Mouse (Mus musculus): ENCODE data around the gene Usp20. TPM values are rescaled to one million over a fixed set of nuclear protein-coding genes. Genes with fewer than 3 reads are reported as not detected.

The Usp20 gene
- total RNA-seq, 1 experiment from 2014 or later: 5.7 TPM

DNA sequence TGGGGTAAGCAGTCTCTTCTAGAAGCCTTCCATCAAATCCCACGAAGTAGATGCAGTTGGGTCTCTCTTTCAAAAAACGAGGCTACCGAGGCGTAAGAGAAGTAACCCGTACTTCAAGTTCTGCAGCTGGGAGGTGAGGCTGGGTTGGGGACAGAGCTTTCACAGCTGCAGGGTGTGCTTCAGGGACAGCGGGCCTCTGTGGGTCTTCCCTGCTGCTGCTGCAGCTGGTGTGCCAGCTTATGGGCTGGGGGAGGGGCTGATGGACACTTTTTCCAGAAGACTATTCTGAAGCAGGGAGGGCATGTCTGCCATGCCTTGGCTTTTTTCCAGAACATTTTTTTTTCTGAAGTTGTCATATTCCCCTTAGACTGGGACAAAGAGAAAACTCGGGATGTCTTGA, 945 bp downstream of the Usp20 start:
- no peak for ATAC-seq (replicated peaks; ENCODE audit: low read depth, poor library complexity, severe bottlenecking)

GRCm38 (mm10) chr2:30985111-30986020, 3.3 kb downstream of the Usp20 start:
- no peak for ATAC-seq (replicated peaks; ENCODE audit: low read depth, poor library complexity, severe bottlenecking)

GRCm38 (mm10) chr2:30990221-30990620, 8.1 kb downstream of the Usp20 start:
- ATAC-seq (replicated peaks; ENCODE audit: low read depth, poor library complexity, severe bottlenecking): no peak

DNA sequence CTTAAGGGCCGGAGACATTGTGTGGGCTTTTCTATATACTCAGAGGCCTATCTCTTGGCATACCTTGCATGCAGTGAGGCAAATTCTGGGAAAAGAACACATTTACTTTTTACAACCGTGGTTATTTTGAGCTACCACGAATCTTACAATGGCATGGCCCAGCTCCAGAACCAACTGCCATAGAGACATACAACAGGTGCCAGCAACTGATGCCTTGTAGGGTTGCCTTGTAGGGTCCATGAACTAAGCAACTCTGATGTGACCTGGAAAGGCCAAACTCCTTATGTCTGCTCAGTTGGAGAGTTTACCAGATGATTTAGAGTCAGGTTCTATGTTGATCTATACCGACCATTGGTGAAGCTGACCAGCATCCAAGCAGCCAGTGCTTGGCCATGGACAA, 12.8 kb downstream of the Usp20 start:
- no peak for ATAC-seq (replicated peaks; ENCODE audit: low read depth, poor library complexity, severe bottlenecking)

DNA sequence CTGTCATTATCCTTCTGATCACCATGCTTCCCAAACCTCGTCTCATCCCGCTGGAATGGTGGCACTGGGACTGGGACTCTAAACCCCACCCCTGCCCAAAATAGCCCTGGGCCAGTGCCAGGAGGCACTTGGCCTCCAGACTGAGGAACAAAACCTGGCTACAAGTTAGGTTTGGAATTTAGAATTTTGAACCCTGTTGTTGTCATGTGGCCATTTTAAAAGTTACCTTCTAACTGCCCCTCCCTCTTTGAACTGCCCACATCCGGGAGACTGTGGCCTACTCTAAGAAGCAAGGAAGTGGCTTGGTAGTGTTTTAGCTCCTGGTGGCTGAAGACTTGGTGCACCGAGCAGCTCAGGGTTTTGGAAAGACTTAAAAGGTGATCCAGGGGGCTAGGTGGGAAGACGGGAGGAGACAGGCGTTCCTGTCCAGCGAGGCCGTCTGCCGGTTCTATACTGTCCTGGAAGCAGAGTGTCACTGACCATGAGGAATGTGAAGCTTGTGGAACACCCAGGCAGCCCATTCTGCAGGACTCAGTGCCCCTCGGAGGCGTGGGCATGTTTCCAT, 13.4 kb downstream of the Usp20 start:
- no peak for ATAC-seq (replicated peaks; ENCODE audit: low read depth, poor library complexity, severe bottlenecking)

DNA sequence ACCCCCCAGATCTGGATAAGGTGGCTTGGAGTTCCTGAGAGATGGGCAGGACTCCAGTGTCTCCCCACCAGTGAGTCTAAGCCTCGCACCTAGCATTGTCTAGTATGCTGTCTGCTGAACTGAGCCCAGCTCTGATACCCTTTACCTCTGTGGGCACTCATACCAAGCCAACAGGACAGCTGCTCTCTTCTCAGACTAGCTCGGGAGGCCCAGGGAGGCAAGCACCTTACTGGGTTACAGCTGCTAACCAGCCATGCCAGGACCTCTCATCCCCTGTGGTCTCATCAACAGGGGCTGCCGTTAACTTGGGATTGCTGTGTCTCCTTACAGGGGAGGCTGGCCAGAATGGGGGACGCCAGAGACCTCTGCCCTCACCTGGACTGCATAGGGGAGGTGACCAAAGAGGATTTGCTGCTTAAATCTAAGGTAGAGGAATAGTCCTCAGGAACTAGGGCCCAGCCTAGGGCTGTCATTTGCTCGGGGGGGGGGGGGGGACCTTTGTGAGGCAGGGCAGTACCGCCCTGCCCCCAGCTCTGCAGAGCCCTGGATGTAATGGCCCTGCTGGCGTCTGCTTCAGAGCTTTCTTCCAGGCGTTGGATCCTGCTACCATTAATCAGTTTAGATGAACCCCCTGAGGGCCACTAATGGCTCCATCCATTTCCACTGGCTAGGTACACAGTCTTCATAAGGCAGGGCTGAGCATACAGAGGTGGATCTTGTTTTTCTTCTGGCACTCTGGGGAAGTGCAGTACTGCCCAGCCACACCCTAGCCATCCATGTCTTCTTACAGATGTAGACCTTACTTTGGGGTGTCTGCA, 16.6 kb downstream of the Usp20 start:
- ATAC-seq (replicated peaks; ENCODE audit: low read depth, poor library complexity, severe bottlenecking): no peak

DNA sequence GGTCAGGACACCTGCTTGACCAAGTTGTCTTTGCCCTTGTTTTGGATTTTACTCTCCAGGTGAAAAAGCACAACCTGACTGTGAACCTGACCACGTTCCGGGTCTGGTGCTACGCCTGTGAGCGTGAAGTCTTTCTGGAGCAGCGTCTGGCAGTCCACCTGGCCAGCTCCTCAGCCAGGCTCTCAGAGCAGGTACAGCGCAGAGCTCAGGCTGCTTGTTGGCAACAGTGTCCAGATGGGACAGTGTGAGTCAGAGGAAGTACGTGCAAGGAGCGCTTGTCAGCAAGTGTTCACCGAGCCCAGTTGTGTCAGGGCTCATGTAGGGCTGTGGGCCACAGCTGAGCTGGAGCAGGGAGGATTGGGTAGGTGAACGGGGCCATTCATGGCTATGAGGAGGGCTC, 20.8 kb downstream of the Usp20 start:
- no peak for ATAC-seq (replicated peaks; ENCODE audit: low read depth, poor library complexity, severe bottlenecking)

DNA sequence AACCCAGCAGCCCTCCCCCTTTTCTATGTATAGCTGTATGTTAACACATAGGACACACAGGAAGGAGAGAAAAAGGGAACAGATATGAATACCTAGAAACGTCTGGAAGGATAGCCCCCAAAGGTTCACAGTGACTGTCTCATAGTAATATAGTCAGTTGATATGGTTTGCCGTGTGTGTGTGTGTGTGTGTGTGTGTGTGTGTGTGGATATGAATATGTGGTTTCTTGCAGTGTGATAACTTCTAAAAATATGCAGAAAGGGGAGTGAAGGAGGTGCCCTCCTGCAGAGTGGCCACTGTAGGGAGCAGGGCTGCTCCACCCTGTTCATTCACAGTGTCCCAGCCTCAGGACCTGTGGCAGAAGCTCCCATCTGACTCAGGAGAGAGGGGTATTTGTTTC, 23.4 kb downstream of the Usp20 start:
- ATAC-seq (replicated peaks; ENCODE audit: low read depth, poor library complexity, severe bottlenecking): peak; percentile 20; the same call in 1 of the 2 replicates

- peak; percentile 84 for ATAC-seq (replicated peaks; ENCODE audit: low read depth, poor library complexity, severe bottlenecking)
Observed at GRCm38 (mm10) chr2:31006434-31006833, 24.4 kb downstream of the Usp20 start.

- ATAC-seq (replicated peaks; ENCODE audit: low read depth, poor library complexity, severe bottlenecking): no peak
Observed at GRCm38 (mm10) chr2:31007208-31007607, 25.1 kb downstream of the Usp20 start.

GRCm38 (mm10) chr2:31013371-31014120, 31.5 kb downstream of the Usp20 start:
- no peak for ATAC-seq (replicated peaks; ENCODE audit: low read depth, poor library complexity, severe bottlenecking)

GRCm38 (mm10) chr2:31017625-31018317, 35.7 kb downstream of the Usp20 start:
- ATAC-seq (replicated peaks; ENCODE audit: low read depth, poor library complexity, severe bottlenecking): no peak

DNA sequence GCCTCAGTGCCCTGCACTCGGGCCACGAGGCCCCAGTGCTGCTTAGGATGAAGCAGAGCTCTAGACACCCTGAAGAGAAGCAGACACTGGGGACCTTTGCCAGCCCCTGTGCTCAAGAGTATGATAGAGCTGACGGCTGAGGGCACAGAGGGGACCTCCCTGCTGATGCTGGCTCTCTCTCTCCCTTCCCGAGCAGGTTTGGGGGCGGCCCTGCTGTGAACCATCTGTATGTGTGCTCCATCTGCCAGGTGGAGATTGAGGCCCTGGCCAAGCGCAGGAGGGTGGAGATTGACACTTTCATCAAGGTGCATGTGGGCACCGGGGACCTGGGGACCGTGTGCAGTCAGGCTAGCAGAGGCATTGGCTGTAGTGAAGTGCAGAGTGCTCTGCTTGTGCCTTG, 36.4 kb downstream of the Usp20 start:
- ATAC-seq (replicated peaks; ENCODE audit: low read depth, poor library complexity, severe bottlenecking): no peak

DNA sequence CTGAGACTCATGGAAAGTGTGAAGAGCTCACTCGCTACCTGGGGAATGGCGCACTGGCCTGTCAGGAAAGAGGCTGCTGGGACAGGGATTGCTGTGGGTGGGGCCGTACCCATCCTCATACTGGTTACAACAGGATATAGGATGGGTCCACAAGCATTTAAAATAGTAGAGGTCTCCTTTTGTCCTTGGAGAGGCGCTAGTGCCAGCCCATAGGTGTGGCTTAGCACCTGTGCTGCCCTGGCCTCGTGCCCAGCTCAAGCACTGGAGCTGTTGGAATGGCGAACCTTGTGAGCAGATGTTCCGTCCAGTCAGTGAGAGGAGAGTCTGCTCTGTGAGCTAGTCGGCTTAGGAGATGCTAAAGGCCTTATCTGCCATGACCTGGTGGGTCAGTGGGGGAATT, 36.9 kb downstream of the Usp20 start:
- ATAC-seq (replicated peaks; ENCODE audit: low read depth, poor library complexity, severe bottlenecking): no peak

DNA sequence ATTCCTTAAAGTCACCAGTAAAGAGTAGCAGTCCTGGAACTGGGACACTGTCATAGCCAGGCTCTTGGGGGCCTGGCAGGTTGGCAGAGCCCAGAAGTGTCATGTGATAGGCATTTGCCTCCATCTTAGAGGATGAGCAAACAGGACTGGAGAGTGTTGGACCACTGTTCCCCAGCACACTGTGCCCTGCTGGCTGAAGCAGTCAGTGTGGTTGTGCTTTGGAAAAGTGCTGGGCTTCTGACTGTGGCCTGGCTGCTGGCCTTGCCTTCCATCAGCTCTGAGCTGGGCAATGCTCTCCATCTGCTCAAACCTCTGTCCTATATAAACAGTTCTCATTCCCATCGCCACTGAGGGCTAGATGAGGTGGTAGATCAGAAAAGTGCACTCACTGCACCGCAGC, 38.1 kb downstream of the Usp20 start:
- no peak for ATAC-seq (replicated peaks; ENCODE audit: low read depth, poor library complexity, severe bottlenecking)

DNA sequence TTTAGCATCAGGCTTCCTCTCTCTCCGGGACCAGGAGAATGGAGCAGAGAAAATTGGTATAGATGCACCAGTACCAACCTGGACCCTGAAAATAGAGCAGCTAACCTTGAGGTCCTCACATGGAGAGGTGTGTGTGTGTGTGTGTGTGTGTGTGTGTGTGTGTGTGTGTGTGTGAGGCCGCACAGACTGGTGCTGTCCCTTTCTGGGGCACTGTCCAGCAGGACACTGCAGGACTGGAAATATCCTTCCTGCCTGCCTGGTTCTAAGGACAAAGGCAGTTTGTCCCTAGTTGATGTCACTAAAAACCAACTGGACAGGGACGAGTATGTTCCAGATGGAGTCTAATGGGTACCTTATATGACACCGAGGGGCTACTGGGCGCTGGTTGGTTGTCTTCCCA, 41.9 kb downstream of the Usp20 start:
- no peak for ATAC-seq (replicated peaks; ENCODE audit: low read depth, poor library complexity, severe bottlenecking)

GRCm38 (mm10) chr2:31024618-31025370, 42.7 kb downstream of the Usp20 start:
- peak; percentile 90 for ATAC-seq (replicated peaks; ENCODE audit: low read depth, poor library complexity, severe bottlenecking)

DNA sequence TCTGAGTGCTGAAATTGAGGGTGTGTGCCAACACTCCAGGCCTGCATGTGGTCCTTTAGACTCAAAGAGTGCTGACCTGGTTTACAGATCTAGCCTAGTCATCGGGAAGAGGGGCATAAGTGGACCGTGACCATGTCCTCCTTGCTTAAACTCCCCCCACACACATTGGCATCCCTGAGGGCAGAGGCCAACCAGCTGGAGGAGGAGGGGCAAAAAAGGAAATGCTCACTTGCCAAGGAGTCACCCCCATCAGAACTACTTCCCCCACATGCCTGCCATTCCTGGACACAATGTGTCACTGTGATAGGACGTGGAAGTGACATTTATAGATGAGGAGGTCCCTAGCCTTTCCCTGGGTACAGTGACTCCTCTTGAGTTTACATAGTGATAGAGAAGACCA, 43.4 kb downstream of the Usp20 start:
- 0 out of 2 replicates have a peak, but pooled peaks have one; percentile 20 for ATAC-seq (replicated peaks; ENCODE audit: low read depth, poor library complexity, severe bottlenecking)

DNA sequence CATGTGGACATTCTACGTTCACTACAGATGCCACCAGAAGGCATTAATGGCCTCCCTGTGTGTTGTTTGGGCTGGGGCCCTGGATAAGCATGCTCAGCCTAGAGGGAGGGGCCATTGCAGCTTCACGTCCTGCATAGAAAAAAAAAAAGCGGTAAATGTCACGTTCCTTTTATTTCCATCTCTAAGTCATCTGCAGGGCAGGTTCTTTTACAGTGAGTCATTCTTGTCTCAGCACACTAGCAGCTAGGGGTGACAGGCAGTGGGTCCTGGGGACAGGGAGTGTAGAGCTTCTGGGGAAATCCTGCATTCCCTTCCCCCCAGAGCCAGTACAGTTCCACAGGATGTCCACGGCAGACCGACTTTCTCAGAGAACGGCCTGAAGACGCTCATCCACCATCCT, 44.6 kb downstream of the Usp20 start:
- no peak for ATAC-seq (replicated peaks; ENCODE audit: low read depth, poor library complexity, severe bottlenecking)
